ENCODE assay signal across 15 mouse cellular contexts in genomic region chr1:133247189-133247588, GRCm38 (mm10).
DNase-seq lines count a peak whose midpoint lies in the region; ATAC-seq lines count a peak whose summit lies in the region.
"Had no signal": no experiment of that assay in that cellular context is flagged by ENCODE, and none has a peak within 500 bp of the region (broad histone marks: within the 10 kb centered on the region; RNA-seq: fewer than 3 reads in every experiment).

No protein-coding gene starts in this region.

- no peak for ATAC-seq in heart, embryonic 11.5 days (replicated peaks; ENCODE audit: insufficient number of reproducible peaks, low FRiP score, low TSS enrichment)
- ATAC-seq in midbrain, embryonic 12.5 days (ENCODE audit: low FRiP score, low read depth): no peak
- ATAC-seq in midbrain, embryonic 11.5 days (ENCODE audit: low FRiP score): no peak
- ATAC-seq in liver, embryonic 15.5 days (ENCODE audit: insufficient read depth): no peak
- ATAC-seq in stomach, embryonic 16.5 days (ENCODE audit: insufficient read depth, low FRiP score): no peak
- ATAC-seq: forebrain, embryonic 15.5 days had no signal

- peak overlapping the region; percentile 63 for H3K4me2 ChIP-seq in heart, embryonic 11.5 days
- peak overlapping the region; percentile 42 for H3K4me2 ChIP-seq in midbrain, embryonic 12.5 days (replicated peaks)
- H3K4me2 ChIP-seq in midbrain, embryonic 11.5 days: no peak overlapping the region
- peak overlapping the region; percentile 52 for H3K4me2 ChIP-seq in liver, embryonic 15.5 days
- peak overlapping the region; percentile 47 for H3K4me2 ChIP-seq in stomach, embryonic 16.5 days (ENCODE audit: low read depth, low read length)
- H3K4me2 ChIP-seq: embryonic facial prominence, embryonic 12.5 days; forebrain, embryonic 15.5 days had no signal

- H3K27ac ChIP-seq in heart, embryonic 11.5 days (ENCODE audit: low read depth, low read length): no peak overlapping the region; the same call in 1 of the 2 replicates
- H3K27ac ChIP-seq in midbrain, embryonic 12.5 days (replicated peaks): no peak overlapping the region
- H3K27ac ChIP-seq in midbrain, embryonic 11.5 days (ENCODE audit: low read depth, low read length): no peak overlapping the region
- no peak overlapping the region for H3K27ac ChIP-seq in liver, embryonic 15.5 days (replicated peaks)
- H3K27ac ChIP-seq in stomach, embryonic 16.5 days (ENCODE audit: low read length): no peak overlapping the region
- H3K27ac ChIP-seq: embryonic facial prominence, embryonic 12.5 days; forebrain, embryonic 15.5 days had no signal

- H3K36me3 ChIP-seq in heart, embryonic 11.5 days (ENCODE audit: control insufficient read depth, insufficient read depth, low read length): no peaks in the 10 kb centered on the region
- H3K36me3 ChIP-seq in midbrain, embryonic 12.5 days: no peaks in the 10 kb centered on the region
- H3K36me3 ChIP-seq in midbrain, embryonic 11.5 days (ENCODE audit: control insufficient read depth, insufficient read depth, low read length): 0 out of 2 replicates have a peak, but pooled peaks cover 2% of the 10 kb centered on the region
- H3K36me3 ChIP-seq in liver, embryonic 15.5 days (replicated peaks): no peaks in the 10 kb centered on the region
- H3K36me3 ChIP-seq in stomach, embryonic 16.5 days (ENCODE audit: control insufficient read depth, insufficient read depth, low read length): no peaks in the 10 kb centered on the region
- H3K36me3 ChIP-seq: embryonic facial prominence, embryonic 12.5 days; forebrain, embryonic 15.5 days had no signal

- H3K9me3 ChIP-seq in heart, embryonic 11.5 days (replicated peaks; ENCODE audit: control insufficient read depth, low read length): no peaks in the 10 kb centered on the region
- no peaks in the 10 kb centered on the region for H3K9me3 ChIP-seq in midbrain, embryonic 12.5 days
- H3K9me3 ChIP-seq in midbrain, embryonic 11.5 days (ENCODE audit: control insufficient read depth, low read length): no peaks in the 10 kb centered on the region
- H3K9me3 ChIP-seq in liver, embryonic 15.5 days (replicated peaks): no peaks in the 10 kb centered on the region
- no peaks in the 10 kb centered on the region for H3K9me3 ChIP-seq in stomach, embryonic 16.5 days (replicated peaks; ENCODE audit: control insufficient read depth, low read length)
- H3K9me3 ChIP-seq: embryonic facial prominence, embryonic 12.5 days; forebrain, embryonic 15.5 days had no signal

- intact Hi-C loops in heart, postnatal 14 days (cut with DNase I): no loop called here

- peaks cover 54% of the 10 kb centered on the region for H3K4me1 ChIP-seq in heart, embryonic 11.5 days (ENCODE audit: control insufficient read depth, insufficient read depth, low read length)
- H3K4me1 ChIP-seq in midbrain, embryonic 12.5 days: peaks cover 52% of the 10 kb centered on the region
- H3K4me1 ChIP-seq in midbrain, embryonic 11.5 days (ENCODE audit: control insufficient read depth, insufficient read depth, low read length): peaks cover 32% of the 10 kb centered on the region
- peaks cover 48% of the 10 kb centered on the region for H3K4me1 ChIP-seq in liver, embryonic 15.5 days (replicated peaks)
- peaks cover 39% of the 10 kb centered on the region for H3K4me1 ChIP-seq in stomach, embryonic 16.5 days (ENCODE audit: control insufficient read depth, insufficient read depth, low read length)

- no peak for DNase-seq in heart, postnatal 14 days
- no peak for DNase-seq in midbrain, embryonic 11.5 days (ENCODE audit: low spot score, missing footprints)
- DNase-seq in spleen, postnatal 36 days (ENCODE audit: low spot score in 2 of 2): no peak
- DNase-seq in layer of hippocampus, adult 9-11 months: no peak
- DNase-seq: cerebellum, postnatal 10 days; gastrocnemius, postnatal 25 days; kidney, adult 8-10 months; lung, postnatal 10 days; thymus, postnatal 36 days had no signal

- H3K9ac ChIP-seq in heart, embryonic 11.5 days (ENCODE audit: low read depth, low read length): peak overlapping the region; percentile 64; the same call in 1 of the 2 replicates
- H3K9ac ChIP-seq in midbrain, embryonic 12.5 days (replicated peaks): no peak overlapping the region
- no peak overlapping the region for H3K9ac ChIP-seq in midbrain, embryonic 11.5 days (ENCODE audit: low read length)
- H3K9ac ChIP-seq in liver, embryonic 15.5 days: no peak overlapping the region
- H3K9ac ChIP-seq in stomach, embryonic 16.5 days (ENCODE audit: low read length): no peak overlapping the region
- H3K9ac ChIP-seq: embryonic facial prominence, embryonic 12.5 days; forebrain, embryonic 15.5 days had no signal

- 50% methylated on average over 5 of the region's 5 CpGs for WGBS in heart, embryonic 11.5 days (ENCODE audit: insufficient replicate concordance)
- WGBS in midbrain, embryonic 12.5 days: 70% methylated on average over 5 of the region's 5 CpGs
- 82% methylated on average over 5 of the region's 5 CpGs for WGBS in midbrain, embryonic 11.5 days
- WGBS in liver, embryonic 15.5 days (ENCODE audit: insufficient replicate concordance): 62% methylated on average over 5 of the region's 5 CpGs
- WGBS in stomach, embryonic 16.5 days: 79% methylated on average over 5 of the region's 5 CpGs

- no peaks in the 10 kb centered on the region for H3K27me3 ChIP-seq in heart, embryonic 11.5 days (ENCODE audit: control insufficient read depth, insufficient read depth, low read length)
- H3K27me3 ChIP-seq in midbrain, embryonic 12.5 days: no peaks in the 10 kb centered on the region
- H3K27me3 ChIP-seq in midbrain, embryonic 11.5 days (ENCODE audit: control insufficient read depth, insufficient read depth, low read length): no peaks in the 10 kb centered on the region
- no peaks in the 10 kb centered on the region for H3K27me3 ChIP-seq in liver, embryonic 15.5 days
- no peaks in the 10 kb centered on the region for H3K27me3 ChIP-seq in stomach, embryonic 16.5 days (ENCODE audit: control insufficient read depth, insufficient read depth, low read length)
- H3K27me3 ChIP-seq: forebrain, embryonic 15.5 days had no signal

- no peak overlapping the region for H3K4me3 ChIP-seq in heart, embryonic 11.5 days (ENCODE audit: low read depth, low read length)
- no peak overlapping the region for H3K4me3 ChIP-seq in midbrain, embryonic 12.5 days
- H3K4me3 ChIP-seq in midbrain, embryonic 11.5 days (ENCODE audit: low read depth, low read length): no peak overlapping the region
- no peak overlapping the region for H3K4me3 ChIP-seq in liver, embryonic 15.5 days (replicated peaks)
- no peak overlapping the region for H3K4me3 ChIP-seq in stomach, embryonic 16.5 days (replicated peaks; ENCODE audit: low read length)
- H3K4me3 ChIP-seq: embryonic facial prominence, embryonic 12.5 days; forebrain, embryonic 15.5 days had no signal
